Mouse (Mus musculus): ENCODE results near the gene Shisal1.

DNA sequence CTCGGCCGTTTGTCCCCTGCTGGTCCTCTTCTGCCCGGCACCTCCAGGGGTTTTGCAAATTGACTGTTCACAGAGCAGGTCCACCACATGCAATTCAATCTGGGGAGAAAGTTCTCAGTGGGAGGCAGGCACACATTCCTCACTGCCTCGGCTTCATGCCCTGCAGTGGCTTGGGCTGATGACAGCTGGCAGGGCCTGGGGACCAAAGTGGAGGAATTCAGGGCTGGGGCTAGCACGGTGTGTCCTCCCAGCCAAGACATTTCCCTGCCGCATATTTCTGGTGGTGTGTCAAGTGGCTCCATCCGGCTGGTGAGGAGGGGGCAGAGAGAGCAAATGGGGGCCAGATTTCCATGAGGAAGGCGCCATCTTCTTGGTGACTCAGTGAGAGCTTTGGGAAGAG lies 22.5 kb upstream of the Shisal1 start:
- TF ChIP-seq ZNF384 (IDR thresholded peaks at IDR 0.05; ENCODE audit: low read depth, low read length), result no peak
- no peak for TF ChIP-seq ZC3H11A (IDR thresholded peaks at IDR 0.05; ENCODE audit: borderline replicate concordance, low read depth, low read length)
